Mouse (Mus musculus): Measurements from ENCODE around the gene Adam1b. TPM values are rescaled to one million over a fixed set of nuclear protein-coding genes. Genes with fewer than 3 reads are reported as not detected.

Adam1b gene
- total RNA-seq, 2 experiments from 2014 or later, result not detected

DNA sequence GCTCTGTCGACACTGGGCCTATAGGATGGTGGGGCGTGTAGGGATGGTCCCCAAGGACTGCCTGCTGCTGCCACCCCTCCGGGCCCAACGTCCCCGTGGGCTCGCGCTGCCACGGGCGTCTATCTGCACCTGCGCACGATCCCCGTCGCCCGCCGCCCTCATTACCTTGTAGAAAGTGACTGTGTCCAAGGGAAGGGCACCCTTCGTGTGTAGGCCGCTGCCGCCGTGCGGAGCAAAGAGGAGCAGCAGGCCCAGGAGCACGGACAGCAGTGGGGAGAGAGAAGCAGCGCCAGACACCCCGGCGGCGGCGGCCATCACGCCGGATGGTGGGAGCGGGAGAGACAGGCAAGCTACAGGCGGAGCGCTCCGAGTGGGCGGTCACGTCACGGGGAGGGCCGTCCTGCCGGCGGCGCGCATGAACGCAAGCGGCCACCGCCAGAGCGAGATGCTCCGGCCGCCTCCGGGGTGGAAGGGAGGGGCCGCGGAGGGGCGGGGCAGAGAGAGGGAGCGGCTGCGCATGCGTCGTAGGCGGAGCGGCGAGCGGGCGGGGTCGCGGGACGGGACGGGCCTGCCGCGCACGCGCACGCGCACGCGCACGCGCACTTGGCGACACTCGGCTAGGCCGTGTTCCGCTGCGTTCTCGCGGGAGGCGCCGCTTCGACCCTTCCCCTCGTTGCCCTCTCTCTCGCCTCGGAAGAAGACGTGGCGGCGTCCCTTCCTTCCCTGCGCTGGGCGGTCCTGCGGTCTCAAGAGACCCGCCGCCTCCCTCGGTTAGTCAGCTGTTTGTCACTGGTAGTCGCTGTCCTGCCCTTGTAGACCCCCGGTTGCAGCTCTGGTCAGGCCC, 51.0 kb downstream of the Adam1b start, which contains the start of gene Erp29:
Gene Erp29, minus strand, starts transcription at position 481 of the 844 bp plus-strand sequence.
- peak; percentile 97 to 99 for DNase-seq (ENCODE audit: extremely low spot score in 1 of 2, low spot score in 2 of 2)
- intact Hi-C loops (cut with DNase I), result no loop called here

- peak in 1 of 2 experiments; percentile 57 for DNase-seq (ENCODE audit: extremely low spot score in 1 of 2, low spot score in 2 of 2)
- intact Hi-C loops (cut with DNase I), result no loop called here
These were observed 51.6 kb downstream of the Adam1b start, which contains the start of gene Tmem116 for GRCm38 (mm10) chr5:121451644-121452025. TSS of gene Tmem116 (plus strand) at chr5:121451893.

GRCm38 (mm10) chr5:121451203-121451602, 52.0 kb downstream of the Adam1b start:
- no peak for DNase-seq (ENCODE audit: extremely low spot score in 1 of 2, low spot score in 2 of 2)
- intact Hi-C loops (cut with DNase I), result no loop called here

GRCm38 (mm10) chr5:121450476-121450875, 52.8 kb downstream of the Adam1b start:
- DNase-seq (ENCODE audit: extremely low spot score in 1 of 2, low spot score in 2 of 2), result no peak
- intact Hi-C loops (cut with DNase I), result no loop called here

Other genes starting within 250 kb of the Adam1b start
- 100 to 1,000 TPM in 1 of 2 experiments, 10 to 100 TPM in 1; 97.9 to 105 TPM for gene Trafd1, start 117.8 kb downstream of the Adam1b start, total RNA-seq (2021)
- 10 to 100 TPM; 48.3 to 50.1 TPM for gene Naa25, start 105.5 kb downstream of the Adam1b start, total RNA-seq (2021)
- 1 to 10 TPM; 4.4 to 5.5 TPM for gene Tmem116, start 51.5 kb downstream of the Adam1b start, total RNA-seq (2021)
- 100 to 1,000 TPM; 172 to 181 TPM for gene Erp29, start 50.9 kb downstream of the Adam1b start, total RNA-seq (2021)
- 1 to 10 TPM; 8.1 to 8.2 TPM for gene Adam1a, start 42.0 kb upstream of the Adam1b start, total RNA-seq (2021)
- not detected for gene Gm42878, start 42.0 kb upstream of the Adam1b start, total RNA-seq (2021)
- gene Mapkapk5, start 42.5 kb upstream of the Adam1b start, total RNA-seq (2021), result 10 to 100 TPM; 78.6 to 79.8 TPM
- gene Aldh2, start 90.4 kb upstream of the Adam1b start, total RNA-seq (2021), result 10 to 100 TPM; 71.5 to 72.7 TPM
- gene Acad12, start 115.5 kb upstream of the Adam1b start, total RNA-seq (2021), result 1 to 10 TPM; 4.0 to 5.4 TPM
- gene Acad10, start 157.1 kb upstream of the Adam1b start, total RNA-seq (2021), result 1 to 10 TPM; 2.2 to 2.5 TPM
- 10 to 100 TPM; 50.4 to 51.8 TPM for gene Brap, start 157.1 kb upstream of the Adam1b start, total RNA-seq (2021)
- 100 to 1,000 TPM; 264 to 274 TPM for gene Atxn2, start 207.9 kb upstream of the Adam1b start, total RNA-seq (2021)